Mouse (Mus musculus) liver, embryonic 14.5 days (tissue): Measurements from ENCODE around the gene Aurka.

Experiments used
- CTCF ChIP-seq: IDR thresholded peaks from 2 replicates; pipeline ENCODE4 v1.5.1; 2016; ENCODE audit warnings: antibody characterized with exemption, low read depth, control low read depth
- EP300 ChIP-seq: IDR thresholded peaks from 2 replicates; pipeline ENCODE4 v1.6.1; 2016; ENCODE audit warnings: antibody characterized with exemption, low read depth

DNA sequence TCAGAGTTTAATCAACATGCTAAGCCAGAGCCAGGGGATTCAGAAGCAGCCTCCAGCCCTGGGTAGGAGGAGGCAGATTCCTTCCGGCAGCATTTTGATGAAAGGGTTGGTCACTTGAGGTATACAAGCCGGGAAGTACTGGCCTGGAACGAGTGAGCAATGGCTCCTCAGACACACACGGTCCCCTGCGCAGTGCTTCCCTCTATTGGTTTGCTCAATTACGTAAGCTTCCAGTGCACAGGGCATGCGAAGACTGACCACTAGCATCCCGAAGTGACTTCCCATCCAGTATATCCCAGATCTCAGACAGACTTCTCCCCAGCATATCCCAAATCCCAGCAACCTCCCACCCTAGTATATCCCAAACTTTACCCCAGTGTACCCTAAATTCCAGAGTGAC lies 42.1 kb downstream of the Aurka start:
- TF ChIP-seq CTCF (peak; percentile 38), EP300 (no peak)
